Mouse (Mus musculus) bone marrow macrophage, adult 2 months (primary cell): ENCODE results near the gene Theg.

Experiments
- CTCF ChIP-seq: IDR thresholded peaks from 2 replicates; pipeline ENCODE4 v1.5.1; 2012; ENCODE audit warnings: low read depth, mild to moderate bottlenecking, low read length, moderate library complexity
- POLR2A ChIP-seq: IDR thresholded peaks from 2 replicates; pipeline ENCODE4 v1.6.1; 2012; ENCODE audit warnings: mild to moderate bottlenecking, low read depth, low read length, borderline replicate concordance

DNA sequence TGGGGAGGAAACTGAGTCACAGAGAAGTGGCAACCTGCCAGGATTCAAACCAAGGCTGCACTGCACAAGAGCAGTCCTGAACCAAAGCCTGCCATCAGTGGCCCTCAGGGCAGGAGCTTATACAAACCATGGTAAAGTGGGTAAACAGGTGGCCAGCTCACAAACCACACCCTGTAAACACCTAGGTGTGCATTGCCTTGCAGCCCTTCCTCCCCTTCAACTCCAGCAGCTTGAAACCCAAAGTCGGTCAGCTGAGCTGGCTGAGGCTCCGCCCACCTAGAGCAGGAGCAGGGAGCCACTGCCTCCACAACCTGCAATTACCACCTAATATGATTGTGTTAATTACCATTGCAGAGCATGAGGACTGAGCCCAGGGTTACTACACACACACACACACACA, 20.8 kb upstream of the Theg start:
- TF ChIP-seq POLR2A (no peak), CTCF (no peak)
